Mouse (Mus musculus) right cerebral cortex, postnatal 25 days (tissue): ENCODE results near the gene 6720489N17Rik.
"Not testable (repeated sequence)": the region's sequence is repeated elsewhere in the genome, so short reads cannot be mapped to it uniquely, and the experiment has no call there.

Experiments used
- DNase-seq: peaks from one replicate; pipeline ENCODE4 v3.0.0; 2022

6720489N17Rik gene

DNA sequence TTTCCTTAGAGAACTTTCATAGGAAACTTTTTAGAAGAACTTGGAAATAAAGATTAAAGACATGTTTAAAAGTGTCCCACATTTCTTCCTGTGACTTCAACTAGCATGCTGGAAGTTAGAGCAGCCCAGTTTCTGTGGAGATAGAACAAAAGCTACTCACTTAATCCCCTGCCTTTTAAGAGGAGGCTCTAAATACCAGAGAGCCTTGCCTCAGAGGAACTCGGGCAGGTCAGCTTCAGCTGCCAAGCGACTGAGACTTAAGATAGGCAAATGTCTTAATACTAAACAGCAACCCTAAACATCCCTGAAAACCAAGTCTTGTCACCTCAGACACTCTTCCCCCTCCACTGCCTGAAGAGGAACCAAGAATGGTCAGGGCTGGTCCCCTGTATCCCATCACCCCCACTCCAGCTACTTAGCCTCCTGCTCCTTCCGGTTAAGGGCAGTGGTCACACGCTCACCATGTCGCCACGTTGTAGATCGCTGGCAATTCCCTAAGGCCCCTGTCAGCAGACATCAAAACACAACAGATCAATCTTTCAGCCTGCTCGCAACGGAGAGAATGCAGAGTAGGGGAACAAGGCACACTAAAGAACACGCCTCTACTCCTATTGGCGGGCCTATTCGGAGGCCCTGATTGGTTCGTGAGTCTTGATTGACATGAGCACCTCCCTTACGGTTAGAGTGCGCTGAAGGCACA, at the start of gene 6720489N17Rik:
TSS of gene 6720489N17Rik (minus strand) at position 606 of the 700 bp plus-strand sequence.
- peak; percentile 67 for DNase-seq

DNA sequence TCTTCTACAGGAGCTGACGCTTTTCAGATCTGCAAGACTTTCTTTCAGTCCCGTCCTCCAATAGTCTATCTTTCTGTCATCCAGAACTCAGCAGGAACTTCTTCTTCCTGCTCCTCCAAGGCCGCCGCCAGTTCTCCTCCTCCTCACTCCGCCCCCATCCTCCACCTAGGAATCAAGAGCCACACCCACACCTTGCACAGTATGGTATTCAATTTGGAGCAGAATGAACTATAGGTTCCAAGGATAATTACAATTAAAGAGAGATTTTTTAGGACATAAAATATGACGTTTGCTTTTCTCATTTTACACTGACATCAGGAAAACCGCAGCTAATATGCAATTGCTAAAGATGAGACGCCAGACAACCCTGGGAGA, 29.4 kb upstream of the 6720489N17Rik start:
- no peak for DNase-seq

DNA sequence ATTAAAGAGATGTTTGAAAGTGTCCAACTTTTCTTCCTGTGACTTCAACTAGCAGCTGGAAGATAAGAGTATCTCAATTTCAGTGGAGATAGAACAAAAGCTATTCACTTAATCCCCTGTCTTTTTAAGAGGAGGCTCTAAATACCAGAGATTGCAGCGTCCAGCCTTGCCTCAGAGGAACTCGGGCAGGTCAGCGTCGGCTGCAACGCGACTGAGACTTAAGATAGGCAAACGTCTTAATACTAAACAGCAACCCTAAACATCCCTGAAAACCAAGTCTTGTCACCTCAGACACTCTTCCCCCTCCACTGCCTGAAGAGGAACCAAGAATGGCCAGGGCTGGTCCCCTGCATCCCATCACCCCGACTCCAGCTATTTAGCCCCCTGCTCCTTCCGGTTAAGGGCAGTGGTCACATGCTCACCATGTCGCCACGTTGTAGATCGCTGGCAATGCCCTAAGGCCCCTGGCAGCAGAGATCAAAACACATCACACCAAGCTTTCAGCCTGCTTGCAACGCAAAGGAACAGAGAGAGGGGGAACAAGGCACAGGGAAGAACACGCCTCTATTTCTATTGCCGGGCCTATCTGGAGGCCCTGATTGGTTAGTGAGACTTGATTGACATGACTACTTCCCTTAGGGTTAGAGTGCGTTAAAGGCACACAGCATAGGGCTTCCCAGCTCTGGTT, 28.8 kb upstream of the 6720489N17Rik start:
- peak; percentile 64 for DNase-seq

DNA sequence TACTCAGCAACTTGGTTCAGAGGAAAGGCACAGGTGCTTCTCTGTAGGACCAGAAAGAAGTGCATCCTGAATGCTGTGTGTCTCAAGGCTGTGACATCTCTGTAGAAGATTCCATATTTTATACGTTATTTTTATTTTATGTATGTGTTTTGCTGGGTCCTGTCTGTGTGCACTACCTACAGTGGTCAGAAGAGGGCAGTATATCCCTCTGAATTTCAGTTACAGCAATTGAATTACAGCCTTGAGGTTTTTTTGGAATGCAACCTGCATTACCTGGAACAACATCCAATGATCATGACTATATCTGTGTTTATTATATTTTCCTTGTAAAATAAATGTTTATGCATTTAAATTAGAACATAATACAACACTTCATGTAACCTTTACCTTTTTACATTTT, 3.1 kb upstream of the 6720489N17Rik start:
- not testable (repeated sequence) for DNase-seq

DNA sequence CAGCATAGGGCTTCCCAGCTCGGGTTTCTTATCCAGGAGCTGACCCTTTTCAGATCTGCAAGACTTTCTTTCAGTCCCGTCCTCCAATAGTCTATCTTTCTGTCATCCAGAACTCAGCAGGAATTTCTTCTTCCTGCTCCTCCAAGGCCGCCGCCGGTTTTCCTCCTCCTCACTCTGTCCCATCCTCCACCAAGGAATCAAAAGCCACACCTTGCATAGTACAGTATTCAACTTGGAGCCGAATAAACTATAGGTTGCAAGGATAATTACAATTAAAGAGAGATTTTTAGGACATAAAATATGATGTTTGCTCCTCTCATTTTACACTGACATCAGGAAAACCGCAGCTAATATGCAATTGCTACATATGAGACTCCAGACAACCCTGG, 289 bp upstream of the 6720489N17Rik start:
- not testable (repeated sequence) for DNase-seq

DNA sequence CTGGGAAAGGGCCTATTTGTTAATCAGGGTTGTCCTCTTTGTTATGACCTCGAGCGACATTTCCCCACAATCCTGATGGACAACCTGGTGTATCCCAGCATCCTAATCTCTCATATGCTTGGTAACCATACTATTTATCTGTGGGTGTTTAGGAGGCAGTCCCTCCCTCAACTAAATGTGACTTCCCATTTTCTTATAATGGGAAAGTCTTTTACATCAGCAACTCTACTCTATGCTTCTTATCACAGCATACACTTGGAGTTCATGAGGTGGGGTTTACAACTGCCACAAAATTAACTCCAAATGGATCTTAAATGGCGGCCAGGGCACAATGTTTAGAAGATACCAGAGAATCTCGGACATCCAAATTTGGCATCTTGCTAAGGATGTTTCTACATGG, 6.5 kb downstream of the 6720489N17Rik start:
- DNase-seq: not testable (repeated sequence)

DNA sequence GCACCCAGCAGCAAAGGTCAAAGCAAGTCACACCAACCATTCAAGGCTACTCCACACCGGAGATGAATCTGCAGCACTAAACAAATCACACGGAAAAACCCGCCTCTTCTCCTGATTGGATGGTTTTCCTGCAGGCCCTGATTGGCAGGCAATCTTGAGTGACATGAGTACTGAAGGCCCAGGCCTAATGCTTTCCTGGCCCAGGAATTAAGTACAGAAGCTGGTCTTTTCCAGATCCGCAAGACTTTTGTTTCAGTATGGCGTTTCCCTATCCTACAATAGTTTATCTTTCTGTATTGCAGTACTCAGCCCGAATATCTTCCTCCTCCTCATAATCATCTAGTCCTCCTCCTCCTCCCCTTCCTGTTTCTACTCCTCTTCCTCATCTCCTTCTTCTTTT, 52.9 kb downstream of the 6720489N17Rik start, which contains the start of gene Zfp934:
TSS of gene Zfp934 (minus strand) at position 101 of the 400 bp plus-strand sequence.
- DNase-seq: not testable (repeated sequence)

DNA sequence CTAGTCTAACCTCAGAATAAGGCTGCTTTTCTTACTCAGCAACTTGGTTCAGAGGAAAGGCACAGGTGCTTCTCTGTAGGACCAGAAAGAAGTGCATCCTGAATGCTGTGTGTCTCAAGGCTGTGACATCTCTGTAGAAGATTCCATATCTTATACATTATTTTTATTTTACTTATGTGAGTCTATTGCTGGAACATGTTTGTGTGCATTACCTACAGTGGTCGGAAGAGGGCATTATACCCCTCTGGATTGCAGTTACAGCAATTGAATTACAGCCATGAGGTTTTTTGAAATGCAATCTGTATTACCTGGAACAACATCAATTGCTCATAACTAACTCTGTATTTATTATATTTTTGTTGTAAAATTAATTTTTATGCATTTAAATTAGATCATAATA, 62.3 kb downstream of the 6720489N17Rik start:
- DNase-seq: not testable (repeated sequence)

DNA sequence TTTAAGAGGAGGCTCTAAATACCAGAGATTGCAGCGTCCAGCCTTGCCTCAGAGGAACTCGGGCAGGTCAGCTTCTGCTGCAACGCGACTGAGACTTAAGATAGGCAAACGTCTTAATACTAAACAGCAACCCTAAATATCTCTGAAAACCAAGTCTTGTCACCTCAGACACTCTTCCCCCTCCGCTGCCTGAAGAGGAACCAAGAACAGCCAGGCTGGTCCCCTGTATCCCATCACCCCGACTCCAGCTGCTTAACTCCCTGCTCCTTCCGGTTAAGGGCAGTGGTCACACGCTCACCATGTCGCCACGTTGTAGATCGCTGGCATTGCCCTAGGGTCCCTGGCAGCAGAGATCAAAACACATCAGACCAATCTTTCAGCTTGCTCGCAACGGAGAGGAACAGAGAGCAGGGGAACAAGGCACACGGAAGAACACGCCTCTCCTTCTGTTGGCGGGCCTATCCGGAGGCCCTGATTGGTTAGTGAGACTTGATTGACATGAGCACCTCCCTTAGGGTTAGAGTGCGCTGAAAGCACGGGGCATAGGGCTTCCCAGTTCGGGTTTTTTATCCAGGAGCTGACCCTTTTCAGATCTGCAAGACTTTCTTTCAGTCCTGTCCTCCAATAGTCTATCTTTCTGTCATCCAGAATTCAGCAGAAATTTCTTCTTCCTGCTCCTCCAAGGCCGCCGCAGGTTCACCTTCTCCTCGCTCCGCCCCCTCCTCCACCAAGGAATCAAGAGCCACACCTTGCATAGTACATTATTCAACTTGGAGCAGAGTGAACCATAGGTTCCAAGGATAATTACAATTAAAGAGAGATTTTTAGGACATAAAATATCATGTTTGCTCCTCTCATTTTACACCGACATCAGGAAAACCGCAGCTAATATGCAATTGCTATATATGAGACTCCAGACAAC, 65.5 kb downstream of the 6720489N17Rik start, which contains the start of gene Zfp935:
TSS of gene Zfp935 (minus strand) at position 323 of the 922 bp plus-strand sequence.
- peak; percentile 73 for DNase-seq
